Mouse (Mus musculus): Measurements from ENCODE around the gene Fbln1.

DNA sequence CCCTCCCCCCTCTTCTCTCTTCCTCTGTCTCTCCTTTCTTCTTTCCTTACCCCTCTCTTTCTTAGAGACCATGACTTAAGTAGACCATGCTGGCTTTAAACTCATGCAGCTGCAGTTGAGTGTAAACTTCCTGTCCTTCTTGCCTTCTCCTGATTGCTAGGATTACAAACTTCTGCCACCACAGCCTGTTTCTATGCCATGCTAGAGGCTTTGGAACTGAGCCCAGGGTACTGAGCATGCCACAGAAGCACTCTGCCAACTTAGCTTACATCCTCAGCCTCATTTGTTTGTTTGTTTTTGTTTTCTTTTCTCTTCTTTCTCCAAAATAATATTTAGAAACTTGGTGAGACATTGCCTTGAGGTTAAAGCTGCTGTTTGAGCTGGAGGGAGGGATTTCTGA, 25.4 kb upstream of the Fbln1 start:
- no peak for TF ChIP-seq CTCF (conservative IDR thresholded peaks at IDR 0.05; ENCODE audit: low read length)
- TF ChIP-seq POU5F1 (IDR thresholded peaks at IDR 0.05; ENCODE audit: borderline replicate concordance, low read length): no peak

All from E14TG2a.4 (cell line).